Mouse (Mus musculus) left cerebral cortex, postnatal 14 days (tissue): ENCODE data around the gene Calca. TPM values are rescaled to one million over a fixed set of nuclear protein-coding genes. Genes with fewer than 3 reads are reported as not detected.
"Not testable (repeated sequence)": the region's sequence is repeated elsewhere in the genome, so short reads cannot be mapped to it uniquely, and the experiment has no call there.

ENCODE experiments used
- DNase-seq, 2 experiments: peaks; one replicate each; pipeline ENCODE4 v3.0.0; 2021 to 2022; ENCODE audit warnings: low spot score in 2 of 2, mixed read lengths in 1 of 2
- intact Hi-C: fragments of 180-260 bp; cut with DNase I; formaldehyde crosslinking; loops from one replicate; pipeline ENCODE4 v1.15.1; 2025
- long read RNA-seq, 2 experiments: library from polyadenylated mRNA; stranded (forward); transcript quantifications; one replicate each; pipeline ENCODE4 v2.0.0; 2021
- total RNA-seq, 2 experiments: library from RNA; stranded (reverse); gene quantifications; 2 replicates each; pipeline ENCODE4 v1.2.3; 2021

Gene Calca
- total RNA-seq, result 1 to 10 TPM; 1.8 to 2.3 TPM
- long read RNA-seq, experiment 1, partial matches to known transcripts, result 0 of 1 reads
- long read RNA-seq, experiment 1, other reads (novel, unspliced or antisense), result 0 of 1 reads
- long read RNA-seq, experiment 2, partial matches to known transcripts, result 0 of 2 reads
- long read RNA-seq, experiment 2, other reads (novel, unspliced or antisense), result 0 of 2 reads

DNA sequence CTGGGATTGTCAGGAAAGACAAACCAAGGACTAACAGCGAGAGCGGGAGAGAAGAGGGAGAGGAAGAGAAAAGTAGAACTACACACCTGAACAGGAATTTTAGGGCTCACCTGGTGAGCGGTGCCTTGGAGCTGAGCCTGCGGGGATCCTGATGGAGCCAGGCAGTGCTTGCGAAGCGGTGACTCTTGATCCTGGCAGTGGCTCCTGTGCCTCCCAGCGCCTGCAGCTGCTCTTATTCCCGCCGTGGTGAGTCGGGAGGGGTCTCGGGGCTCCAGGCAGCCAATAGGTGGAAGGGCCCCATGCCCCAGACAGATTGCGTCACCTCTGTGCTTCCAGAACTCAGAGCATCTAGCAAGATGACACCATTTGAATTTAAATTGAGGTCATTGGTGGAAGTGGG is at the start of gene Calca:
Calca (minus strand) TSS at position 256 of the 400 bp plus-strand sequence.
- peak; percentile 1 to 3 for DNase-seq
- intact Hi-C loops, result loop anchor here (2.0 kb wide), 1 partner anchor 55 kb away; no protein-coding TSS in a partner anchor

DNA sequence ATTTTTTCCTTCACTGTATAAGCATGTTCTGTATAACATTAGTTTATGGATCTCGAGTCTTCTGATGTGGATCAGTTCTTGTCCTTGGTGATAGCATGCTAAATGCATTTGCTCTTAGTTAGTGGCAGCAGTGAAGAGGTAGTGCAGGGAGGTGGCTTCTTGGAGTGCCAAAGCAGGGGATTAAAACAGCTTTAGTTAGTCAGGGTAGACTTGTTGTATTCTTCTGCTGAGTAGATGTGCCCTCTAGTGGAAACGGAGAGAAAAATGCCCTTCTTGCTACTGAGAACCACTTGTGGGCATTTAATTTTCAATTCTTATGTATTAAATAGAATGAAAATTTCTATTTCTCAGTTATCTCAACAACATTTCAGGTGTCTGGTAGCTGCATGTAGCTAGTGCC is 36.5 kb upstream of the Calca start:
- DNase-seq, result peak; percentile 23 to 27
- intact Hi-C loops, result loop anchor here (5.0 kb wide), 2 partner anchors 90 to 145 kb away; no protein-coding TSS in a partner anchor

DNA sequence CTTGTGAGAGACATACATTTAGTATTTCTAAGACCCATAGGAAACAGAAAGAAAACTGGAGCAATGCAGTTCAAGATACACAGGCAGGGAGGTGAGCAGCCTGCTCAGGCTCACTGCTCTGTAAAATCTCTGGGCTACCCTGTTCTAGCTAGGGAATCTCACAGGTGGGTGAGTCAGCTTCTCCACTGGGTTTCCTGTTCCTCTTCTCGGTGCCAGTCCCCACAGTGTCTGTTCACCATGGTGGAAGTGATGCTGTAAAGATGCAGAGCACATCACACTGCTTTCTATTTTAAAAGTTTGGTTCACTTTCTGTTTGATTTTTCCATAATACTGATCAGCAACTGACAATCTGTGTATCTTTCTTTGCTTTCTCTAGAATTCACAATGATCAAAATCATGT is 35.2 kb upstream of the Calca start:
- intact Hi-C loops, result loop anchor here (5.0 kb wide), 2 partner anchors 89 to 146 kb away; no protein-coding TSS in a partner anchor
- DNase-seq, result no peak

DNA sequence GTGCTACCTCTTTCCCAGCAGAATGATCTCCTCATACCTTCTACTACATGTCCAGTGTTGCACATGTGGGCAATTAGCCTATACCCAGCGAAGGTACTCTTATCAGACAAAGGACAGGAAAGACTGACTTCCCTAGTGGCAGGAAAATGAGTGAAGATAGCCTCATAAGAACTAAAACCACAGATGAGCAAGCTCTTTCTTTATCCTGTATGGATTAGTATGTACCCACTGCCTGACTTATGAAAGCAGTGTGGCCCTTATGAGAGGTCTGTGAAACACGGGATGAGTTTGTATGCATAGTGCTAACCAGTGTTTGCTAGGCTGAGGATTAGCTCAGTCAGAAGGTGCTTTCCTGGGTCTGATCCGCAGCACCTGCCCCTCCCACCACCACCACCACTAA is 13.6 kb upstream of the Calca start:
- DNase-seq, result no peak
- intact Hi-C loops, result no loop called here

DNA sequence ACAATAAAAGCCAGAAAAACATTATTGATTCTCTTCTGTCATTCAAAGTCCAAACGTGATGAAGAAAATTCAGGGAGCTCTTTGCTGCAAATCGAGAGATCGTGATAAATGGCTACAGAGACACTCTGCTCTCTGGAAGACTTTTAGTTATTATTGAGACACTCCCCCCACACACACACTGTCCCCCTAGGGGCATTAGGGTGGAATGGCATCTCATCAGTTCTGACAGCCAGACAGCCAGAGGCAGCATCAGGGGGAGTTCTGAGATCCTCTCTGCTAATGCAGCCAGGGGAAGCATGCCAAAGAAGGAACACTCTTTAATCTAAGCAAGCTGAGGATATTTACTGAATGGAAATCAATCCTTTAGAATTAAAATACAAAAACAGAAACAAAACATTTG is 12.6 kb upstream of the Calca start:
- intact Hi-C loops, result no loop called here
- DNase-seq, result no peak

DNA sequence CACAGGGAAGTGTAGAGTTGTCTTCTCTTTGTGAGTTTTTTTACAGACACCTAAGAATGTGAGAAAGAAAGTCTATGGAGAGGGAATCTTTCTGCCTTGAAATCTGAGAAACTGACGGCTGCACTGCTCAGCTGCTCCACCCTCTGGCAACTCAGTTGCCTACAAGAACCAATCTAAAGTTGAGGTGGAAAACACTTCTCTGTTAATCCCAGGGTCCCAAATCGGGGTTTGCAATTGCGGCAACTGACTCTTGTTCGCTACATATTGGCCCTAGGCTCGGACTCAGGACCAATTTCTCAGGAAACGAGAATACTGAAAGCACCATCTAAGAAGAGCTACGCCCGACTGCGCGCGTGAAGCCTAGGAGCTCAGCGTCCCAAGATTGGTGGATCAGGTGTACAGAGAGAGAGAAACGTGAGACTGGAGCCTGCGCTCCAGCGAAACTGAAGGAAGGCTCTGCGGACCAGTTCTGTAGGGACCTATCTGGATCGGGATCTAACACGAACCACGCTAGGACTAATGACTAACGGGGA is 522 bp downstream of the Calca start:
- intact Hi-C loops, result loop anchor here (2.0 kb wide), 1 partner anchor 55 kb away; no protein-coding TSS in a partner anchor

DNA sequence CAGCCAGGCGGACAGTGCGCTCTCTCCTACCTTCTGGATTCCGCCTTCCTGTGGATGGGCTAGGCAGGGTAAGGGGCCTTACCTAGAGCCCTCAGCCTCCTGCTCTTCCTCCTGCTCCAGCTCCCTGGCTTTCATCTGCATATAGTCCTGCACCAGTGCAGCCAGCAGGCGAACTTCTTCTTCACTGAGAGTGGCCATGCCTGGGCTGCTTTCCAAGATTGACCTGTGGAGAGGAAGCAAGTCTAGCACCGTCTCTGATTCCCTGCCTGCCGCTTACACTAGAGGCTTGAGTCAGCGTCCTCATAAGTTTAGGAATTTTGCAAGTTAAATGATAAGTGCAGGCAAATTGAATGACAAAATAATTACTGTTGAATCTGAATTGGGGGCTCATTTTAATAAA is 1.8 kb downstream of the Calca start:
- DNase-seq, result no peak
- intact Hi-C loops, result no loop called here

More for the DNA sequence above, 522 bp downstream of the Calca start:
- peak; percentile 33 to 59 for DNase-seq

DNA sequence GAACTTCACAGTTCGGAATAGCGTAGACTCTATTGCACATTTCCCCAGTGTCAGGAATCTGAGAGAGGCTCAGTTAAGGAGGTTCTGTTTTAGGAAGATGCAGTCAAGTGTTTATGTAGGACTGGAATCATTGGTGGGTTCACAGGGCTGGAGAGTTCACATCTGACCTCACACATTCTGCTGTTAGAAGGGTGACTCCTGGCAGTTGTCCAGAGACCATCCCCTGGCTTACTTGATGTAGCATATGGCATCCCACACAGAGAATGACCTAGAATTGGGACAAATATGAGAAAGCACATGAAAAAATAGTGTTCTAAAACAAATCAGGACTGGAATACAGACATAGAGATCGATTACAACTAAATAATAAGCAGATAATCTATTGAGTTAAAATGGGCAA is 10.2 kb downstream of the Calca start:
- intact Hi-C loops, result no loop called here
- no peak for DNase-seq

DNA sequence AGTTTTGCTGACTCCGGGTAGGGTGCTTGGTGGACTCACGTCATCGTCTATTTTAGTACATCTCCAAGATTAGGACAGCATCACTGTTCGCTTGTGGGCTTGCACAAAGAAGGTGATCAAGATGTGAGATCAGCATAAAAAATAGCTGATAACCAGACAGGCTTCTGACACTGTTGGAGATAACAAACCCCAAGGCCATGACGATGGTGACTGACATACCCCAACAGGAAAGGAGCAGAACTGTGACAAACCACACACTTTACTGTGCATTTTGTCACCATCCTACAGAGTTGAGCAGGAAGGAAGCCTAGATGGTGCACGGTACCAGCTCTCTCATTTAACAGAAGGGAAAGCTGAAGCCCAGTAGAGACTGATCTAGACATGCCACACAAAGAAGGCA is 19.4 kb downstream of the Calca start:
- no peak for DNase-seq
- intact Hi-C loops, result no loop called here

DNA sequence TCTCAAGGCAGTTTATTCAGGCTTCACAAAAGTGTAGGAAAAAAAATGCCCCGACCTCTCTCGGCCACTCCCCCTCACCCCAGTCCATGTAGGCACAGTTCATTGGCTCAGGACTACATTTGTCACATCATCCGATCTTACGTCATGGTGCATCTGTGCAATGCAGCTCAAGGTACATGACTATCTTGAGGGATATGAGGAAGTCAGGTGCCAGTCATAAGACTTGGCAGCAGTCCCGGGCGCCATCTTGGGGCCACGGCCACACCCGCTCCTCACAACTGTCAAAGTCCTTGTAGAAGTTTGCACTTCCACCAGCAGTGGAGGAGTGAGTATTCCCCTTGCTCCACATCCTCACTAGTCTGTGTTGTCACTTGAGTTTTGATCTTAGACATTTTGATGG is 41.8 kb downstream of the Calca start:
- DNase-seq, intact Hi-C loops: not testable (repeated sequence)

DNA sequence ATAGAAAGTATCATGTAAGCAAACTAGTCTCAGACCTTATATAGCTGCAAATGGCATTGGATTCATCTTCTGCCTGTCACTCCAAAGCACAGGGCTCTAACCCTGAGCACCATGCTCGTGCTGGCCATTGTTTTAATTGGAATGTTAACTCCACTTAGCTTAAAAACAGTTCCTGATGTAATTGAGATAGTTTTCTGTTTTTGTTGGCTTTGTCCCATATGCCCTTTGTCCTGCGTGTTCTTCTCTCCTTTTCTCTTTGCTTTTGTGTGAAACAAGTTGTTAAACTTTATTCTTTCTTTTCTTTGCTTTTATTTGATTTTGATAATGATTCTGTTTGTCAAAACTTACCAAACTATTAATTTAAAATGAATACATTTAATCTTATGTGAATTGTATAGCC is 53.7 kb downstream of the Calca start:
- intact Hi-C loops, result loop anchor here (5.0 kb wide), 2 partner anchors 90 to 135 kb away; partner anchors contain the start of gene Calcb
- DNase-seq, result no peak

Other genes with a start within 250 kb of the Calca start
- gene Pde3b, start 221.1 kb downstream of the Calca start, total RNA-seq, result 1 to 10 TPM; 7.4 to 8.0 TPM
- 1 to 10 TPM; 1.4 TPM for gene Cyp2r1, start 73.4 kb downstream of the Calca start, total RNA-seq
- under 1 TPM in 1 of 2 experiments, not detected in 1; 0.72 TPM for gene Calcb, start 82.3 kb upstream of the Calca start, total RNA-seq
- gene Insc, start 107.3 kb upstream of the Calca start, total RNA-seq, result 1 to 10 TPM; 1.7 to 2.2 TPM